Mouse (Mus musculus): ENCODE measurements at regions not wholly inside any gene's neighbourhood (a gene's known extent, or its start where the extent isn't known, plus 50 kb on each side); places are given as distances from the start of the nearest gene placed in this dataset.

GRCm38 (mm10) chr6:14207509-14207908, 336.2 kb upstream of the 2610001J05Rik start:
- Histone ChIP-seq H3K4me1 (ENCODE audit: control insufficient read depth, insufficient read depth, low read length) (no peaks in the 10 kb centered on the region), H3K4me3 (replicated peaks; ENCODE audit: insufficient read depth, low read depth, low read length) (no peak overlapping the region), H3K27ac (ENCODE audit: insufficient read depth, low read length) (no peak overlapping the region), H3K27me3 (ENCODE audit: control insufficient read depth, insufficient read depth, low read length) (no peaks in the 10 kb centered on the region)
- peak; percentile 43 to 53 for DNase-seq
- TF ChIP-seq CTCF (IDR thresholded peaks at IDR 0.05; ENCODE audit: borderline replicate concordance, insufficient read depth, low read depth, low read length) (peak; percentile 73; the same call in 1 of the 2 replicates), POLR2A (IDR thresholded peaks at IDR 0.05; ENCODE audit: borderline replicate concordance, insufficient read depth, low read length) (no peak)
- 14% methylated on average over 2 of the region's 2 CpGs for whole genome bisulfite sequencing

- no peak for DNase-seq
- no peak overlapping the region for H3K27ac ChIP-seq (ENCODE audit: insufficient read depth, low read length)
- no peaks in the 10 kb centered on the region for H3K27me3 ChIP-seq (ENCODE audit: control insufficient read depth, insufficient read depth, low read length)
- 53% methylated on average over 3 of the region's 3 CpGs for WGBS
- no peaks in the 10 kb centered on the region for H3K4me1 ChIP-seq (ENCODE audit: control insufficient read depth, insufficient read depth, low read length)
- no peak overlapping the region for H3K4me3 ChIP-seq (replicated peaks; ENCODE audit: insufficient read depth, low read depth, low read length)
- TF ChIP-seq CTCF (IDR thresholded peaks at IDR 0.05; ENCODE audit: borderline replicate concordance, insufficient read depth, low read depth, low read length) (no peak), POLR2A (IDR thresholded peaks at IDR 0.05; ENCODE audit: borderline replicate concordance, insufficient read depth, low read length) (no peak)
Measured at GRCm38 (mm10) chr6:14197107-14197506, 325.8 kb upstream of the 2610001J05Rik start.

- DNase-seq: no peak
- no peak overlapping the region for H3K4me3 ChIP-seq (replicated peaks; ENCODE audit: insufficient read depth, low read depth, low read length)
- no peaks in the 10 kb centered on the region for H3K27me3 ChIP-seq (ENCODE audit: control insufficient read depth, insufficient read depth, low read length)
- H3K27ac ChIP-seq (ENCODE audit: insufficient read depth, low read length): no peak overlapping the region
- WGBS: 90% methylated on average over 5 of the region's 5 CpGs
- TF ChIP-seq POLR2A (IDR thresholded peaks at IDR 0.05; ENCODE audit: borderline replicate concordance, insufficient read depth, low read length) (no peak), CTCF (IDR thresholded peaks at IDR 0.05; ENCODE audit: borderline replicate concordance, insufficient read depth, low read depth, low read length) (no peak)
- H3K4me1 ChIP-seq (ENCODE audit: control insufficient read depth, insufficient read depth, low read length): no peaks in the 10 kb centered on the region
Measured at GRCm38 (mm10) chr6:14195351-14195750, 324.0 kb upstream of the 2610001J05Rik start.

GRCm38 (mm10) chr6:14191387-14192023, 320.2 kb upstream of the 2610001J05Rik start:
- Histone ChIP-seq H3K4me1 (ENCODE audit: control insufficient read depth, insufficient read depth, low read length) (no peaks in the 10 kb centered on the region), H3K27me3 (ENCODE audit: control insufficient read depth, insufficient read depth, low read length) (no peaks in the 10 kb centered on the region), H3K27ac (ENCODE audit: insufficient read depth, low read length) (no peak overlapping the region), H3K4me3 (replicated peaks; ENCODE audit: insufficient read depth, low read depth, low read length) (no peak overlapping the region)
- no peak for DNase-seq
- WGBS: 84% methylated on average over 4 of the region's 4 CpGs
- no peak for TF ChIP-seq CTCF (IDR thresholded peaks at IDR 0.05; ENCODE audit: borderline replicate concordance, insufficient read depth, low read depth, low read length)
- TF ChIP-seq POLR2A (IDR thresholded peaks at IDR 0.05; ENCODE audit: borderline replicate concordance, insufficient read depth, low read length): no peak

- Histone ChIP-seq H3K4me1 (ENCODE audit: control insufficient read depth, insufficient read depth, low read length) (no peaks in the 10 kb centered on the region), H3K4me3 (replicated peaks; ENCODE audit: insufficient read depth, low read depth, low read length) (no peak overlapping the region), H3K27ac (ENCODE audit: insufficient read depth, low read length) (no peak overlapping the region), H3K27me3 (ENCODE audit: control insufficient read depth, insufficient read depth, low read length) (no peaks in the 10 kb centered on the region)
- DNase-seq: no peak
- TF ChIP-seq POLR2A (IDR thresholded peaks at IDR 0.05; ENCODE audit: borderline replicate concordance, insufficient read depth, low read length) (no peak), CTCF (IDR thresholded peaks at IDR 0.05; ENCODE audit: borderline replicate concordance, insufficient read depth, low read depth, low read length) (no peak)
- WGBS: 51% methylated on average over 2 of the region's 2 CpGs
Measured at GRCm38 (mm10) chr6:14185921-14186420, 314.7 kb upstream of the 2610001J05Rik start.

- H3K4me1 ChIP-seq (ENCODE audit: control insufficient read depth, insufficient read depth, low read length): no peaks in the 10 kb centered on the region
- no peak for DNase-seq
- no peaks in the 10 kb centered on the region for H3K27me3 ChIP-seq (ENCODE audit: control insufficient read depth, insufficient read depth, low read length)
- no peak overlapping the region for H3K4me3 ChIP-seq (replicated peaks; ENCODE audit: insufficient read depth, low read depth, low read length)
- H3K27ac ChIP-seq (ENCODE audit: insufficient read depth, low read length): no peak overlapping the region
- no peak for TF ChIP-seq CTCF (IDR thresholded peaks at IDR 0.05; ENCODE audit: borderline replicate concordance, insufficient read depth, low read depth, low read length)
Measured at GRCm38 (mm10) chr6:14147370-14147769, 276.1 kb upstream of the 2610001J05Rik start.

GRCm38 (mm10) chr6:14146394-14146793, 275.1 kb upstream of the 2610001J05Rik start:
- TF ChIP-seq POLR2A (IDR thresholded peaks at IDR 0.05; ENCODE audit: borderline replicate concordance, insufficient read depth, low read length): no peak
- no peak for TF ChIP-seq CTCF (IDR thresholded peaks at IDR 0.05; ENCODE audit: borderline replicate concordance, insufficient read depth, low read depth, low read length)
- Histone ChIP-seq H3K4me3 (replicated peaks; ENCODE audit: insufficient read depth, low read depth, low read length) (no peak overlapping the region), H3K4me1 (ENCODE audit: control insufficient read depth, insufficient read depth, low read length) (no peaks in the 10 kb centered on the region), H3K27ac (ENCODE audit: insufficient read depth, low read length) (no peak overlapping the region), H3K27me3 (ENCODE audit: control insufficient read depth, insufficient read depth, low read length) (no peaks in the 10 kb centered on the region)
- WGBS: 81% methylated on average over 4 of the region's 4 CpGs
- no peak for DNase-seq

GRCm38 (mm10) chr6:14142107-14142751, 270.9 kb upstream of the 2610001J05Rik start:
- DNase-seq: no peak
- no peak overlapping the region for H3K27ac ChIP-seq (ENCODE audit: insufficient read depth, low read length)
- H3K27me3 ChIP-seq (ENCODE audit: control insufficient read depth, insufficient read depth, low read length): no peaks in the 10 kb centered on the region
- H3K4me3 ChIP-seq (replicated peaks; ENCODE audit: insufficient read depth, low read depth, low read length): no peak overlapping the region
- 79% methylated on average over 8 of the region's 8 CpGs for WGBS
- no peaks in the 10 kb centered on the region for H3K4me1 ChIP-seq (ENCODE audit: control insufficient read depth, insufficient read depth, low read length)
- TF ChIP-seq POLR2A (IDR thresholded peaks at IDR 0.05; ENCODE audit: borderline replicate concordance, insufficient read depth, low read length) (no peak), CTCF (IDR thresholded peaks at IDR 0.05; ENCODE audit: borderline replicate concordance, insufficient read depth, low read depth, low read length) (no peak)
